Mouse (Mus musculus) intestine, postnatal 0 days (tissue): ENCODE data around the gene Cep41. TPM values are rescaled to one million over a fixed set of nuclear protein-coding genes. Genes with fewer than 3 reads are reported as not detected.

ENCODE experiments used
- ATAC-seq: fragments of 200-750 bp; cut with Nextera tagmentation; 2 replicates; pipeline ENCODE4 v1.8.0; 2017; ENCODE audit warnings: mild to moderate bottlenecking, moderate TSS enrichment, moderate library complexity
- H3K27ac ChIP-seq: fragments of 300-500 bp; sonication (generic); 2 replicates; pipeline ENCODE4 v1.5.1; 2014; ENCODE audit warnings: mild to moderate bottlenecking, low read depth, low read length, moderate library complexity
- H3K27me3 ChIP-seq: fragments of 300-500 bp; sonication (generic); replicated peaks from 2 replicates; pipeline ENCODE4 v1.6.1; 2014; ENCODE audit warnings: low read length, mixed read lengths; ENCODE audit not compliant: control insufficient read depth, insufficient read depth
- H3K36me3 ChIP-seq: fragments of 300-500 bp; sonication (generic); 2 replicates; pipeline ENCODE4 v1.6.1; 2014; ENCODE audit warnings: mild to moderate bottlenecking, moderate library complexity; ENCODE audit not compliant: control insufficient read depth, insufficient read depth
- H3K4me1 ChIP-seq: fragments of 300-500 bp; sonication (generic); replicated peaks from 2 replicates; pipeline ENCODE4 v1.6.1; 2014; ENCODE audit warnings: antibody characterized with exemption, low read length, mixed read lengths; ENCODE audit not compliant: control insufficient read depth, insufficient read depth
- H3K4me2 ChIP-seq: fragments of 300-500 bp; sonication (generic); replicated peaks from 2 replicates; pipeline ENCODE4 v1.6.1; 2014; ENCODE audit warnings: low read depth, mild to moderate bottlenecking, moderate library complexity
- H3K4me3 ChIP-seq: fragments of 300-500 bp; sonication (generic); 2 replicates; pipeline ENCODE4 v1.5.1; 2014; ENCODE audit warnings: low read depth, low read length
- H3K9ac ChIP-seq: fragments of 300-500 bp; sonication (generic); 2 replicates; pipeline ENCODE4 v1.6.1; 2014; ENCODE audit warnings: mild to moderate bottlenecking, low read depth, low read length
- H3K9me3 ChIP-seq: fragments of 300-500 bp; sonication (generic); 2 replicates; pipeline ENCODE4 v1.6.1; 2016; ENCODE audit warnings: mixed run types; ENCODE audit not compliant: control insufficient read depth
- CTCF ChIP-seq: sonication (generic); IDR thresholded peaks from 2 replicates; pipeline ENCODE4 v1.5.1; 2016; ENCODE audit warnings: low read depth, mild to moderate bottlenecking, control low read depth, antibody characterized with exemption, moderate library complexity
- WGBS: fragments of 180-500 bp; shearing (Covaris S2); extraction: QIAGEN DNeasy Blood & Tissue Kit; methylation state at CpG from one replicate; pipeline ENCODE4 v1.1.7; 2014; 5-methylcytosine and 5-hydroxymethylcytosine counted together
- polyA plus RNA-seq: library from polyadenylated mRNA; unstranded; fragments of >200 nt; fragmentation: Nextera tagmentation; extraction: Ambion mirVana; gene quantifications from 2 replicates; pipeline ENCODE4 v1.2.1, GENCODE M21; 2015

Cep41 gene
- polyA plus RNA-seq, 1 experiment from 2014 or later, result 3.7 TPM

DNA sequence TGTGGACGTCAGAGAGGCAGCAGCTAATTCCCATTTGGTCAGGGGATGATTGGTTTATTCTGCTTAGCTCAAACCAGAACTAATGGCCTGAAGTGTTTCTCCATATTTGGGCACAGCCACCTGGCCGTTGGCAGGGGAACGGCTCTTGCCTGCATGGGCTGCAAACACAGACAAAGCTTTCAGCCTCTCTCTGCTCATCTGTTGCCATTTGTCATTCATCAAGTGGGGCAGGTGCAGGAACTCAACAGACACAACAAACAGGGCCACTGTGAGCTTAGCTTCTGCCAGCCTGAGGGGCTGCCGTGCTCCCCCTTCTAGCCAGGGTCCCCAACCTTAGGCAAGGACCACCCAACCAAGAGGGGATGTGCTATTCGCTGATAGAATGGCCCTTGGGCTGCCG lies 65.4 kb downstream of the Cep41 start:
- no peak for ATAC-seq
- Histone ChIP-seq H3K4me2 (no peak overlapping the region), H3K27me3 (no peaks in the 10 kb centered on the region), H3K4me1 (no peaks in the 10 kb centered on the region), H3K36me3 (no peaks in the 10 kb centered on the region), H3K9me3 (no peaks in the 10 kb centered on the region), H3K9ac (no peak overlapping the region), H3K4me3 (no peak overlapping the region), H3K27ac (no peak overlapping the region)
- 48% methylated on average over 6 of the region's 6 CpGs for WGBS
- no peak for TF ChIP-seq CTCF

- ATAC-seq, result no peak
- H3K4me2 ChIP-seq, result no peak overlapping the region
- no peak for TF ChIP-seq CTCF
- H3K9ac ChIP-seq, result no peak overlapping the region
- H3K4me3 ChIP-seq, result no peak overlapping the region
- no peaks in the 10 kb centered on the region for H3K4me1 ChIP-seq
- no peak overlapping the region for H3K27ac ChIP-seq
- no peaks in the 10 kb centered on the region for H3K9me3 ChIP-seq
- no peaks in the 10 kb centered on the region for H3K27me3 ChIP-seq
- WGBS, result 88% methylated on average over 9 of the region's 9 CpGs
- no peaks in the 10 kb centered on the region for H3K36me3 ChIP-seq
These were observed 68.8 kb downstream of the Cep41 start for GRCm38 (mm10) chr6:30624763-30625162.

- H3K4me3 ChIP-seq, result no peak overlapping the region
- H3K9me3 ChIP-seq, result no peaks in the 10 kb centered on the region
- H3K27me3 ChIP-seq, result peaks cover 3% of the 10 kb centered on the region; the same call in 1 of the 2 replicates
- H3K36me3 ChIP-seq, result no peaks in the 10 kb centered on the region
- H3K9ac ChIP-seq, result no peak overlapping the region
- ATAC-seq, result no peak
- WGBS, result 45% methylated on average over 4 of the region's 4 CpGs
- TF ChIP-seq CTCF, result no peak
- no peak overlapping the region for H3K27ac ChIP-seq
- no peak overlapping the region for H3K4me2 ChIP-seq
- H3K4me1 ChIP-seq, result no peaks in the 10 kb centered on the region
These were observed 71.6 kb downstream of the Cep41 start for GRCm38 (mm10) chr6:30621986-30622389.

DNA sequence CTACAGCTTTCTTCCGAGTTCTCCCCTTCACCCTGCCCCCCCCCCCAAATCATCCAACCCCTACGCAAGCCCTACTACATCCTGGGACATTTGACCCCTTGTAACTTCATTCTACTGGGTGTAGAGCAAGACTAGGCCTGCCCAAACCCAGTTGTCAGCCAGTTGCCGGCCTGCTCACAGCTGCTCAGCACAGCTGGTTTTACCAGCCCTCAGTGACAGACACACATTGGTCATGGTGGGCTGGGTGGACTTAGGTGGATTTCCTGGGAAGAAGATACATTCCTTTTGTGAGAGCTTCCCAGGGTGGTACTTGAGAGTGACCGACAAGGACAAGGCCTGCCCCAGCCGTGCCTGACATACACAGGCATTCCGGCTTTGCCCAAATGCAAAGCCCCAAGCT lies 72.6 kb downstream of the Cep41 start:
- no peaks in the 10 kb centered on the region for H3K9me3 ChIP-seq
- H3K36me3 ChIP-seq, result no peaks in the 10 kb centered on the region
- no peak overlapping the region for H3K4me2 ChIP-seq
- H3K4me1 ChIP-seq, result no peaks in the 10 kb centered on the region
- no peak overlapping the region for H3K27ac ChIP-seq
- H3K9ac ChIP-seq, result no peak overlapping the region
- H3K4me3 ChIP-seq, result no peak overlapping the region
- 88% methylated on average over 6 of the region's 6 CpGs for whole genome bisulfite sequencing
- peaks cover 3% of the 10 kb centered on the region; the same call in 1 of the 2 replicates for H3K27me3 ChIP-seq
- no peak for TF ChIP-seq CTCF
- ATAC-seq, result no peak

DNA sequence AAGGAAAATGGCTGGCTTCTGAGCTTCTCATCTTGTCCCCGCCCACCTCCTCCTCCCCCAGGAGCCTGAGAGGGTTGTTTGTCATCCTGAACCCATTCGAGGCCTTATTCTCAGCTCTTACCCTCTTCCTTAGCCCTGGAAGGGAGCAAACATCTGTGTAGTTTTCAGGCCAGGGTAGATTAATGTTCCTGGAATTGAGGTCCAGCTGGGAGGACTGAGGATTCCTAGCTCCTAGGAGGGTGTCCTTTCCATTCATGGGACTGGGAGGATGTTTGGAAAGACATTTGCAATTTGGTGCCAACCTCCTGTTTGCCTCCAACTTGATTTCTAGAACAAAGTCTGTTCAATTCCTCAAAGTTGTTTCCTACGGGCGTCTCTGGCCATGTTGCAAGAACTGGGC lies 73.0 kb downstream of the Cep41 start:
- WGBS, result 81% methylated on average over 4 of the region's 4 CpGs
- no peak for TF ChIP-seq CTCF
- no peak overlapping the region for H3K9ac ChIP-seq
- no peak for ATAC-seq
- no peaks in the 10 kb centered on the region for H3K4me1 ChIP-seq
- H3K4me2 ChIP-seq, result no peak overlapping the region
- H3K27me3 ChIP-seq, result peaks cover 3% of the 10 kb centered on the region; the same call in 1 of the 2 replicates
- no peaks in the 10 kb centered on the region for H3K9me3 ChIP-seq
- H3K27ac ChIP-seq, result no peak overlapping the region
- no peaks in the 10 kb centered on the region for H3K36me3 ChIP-seq
- no peak overlapping the region for H3K4me3 ChIP-seq

DNA sequence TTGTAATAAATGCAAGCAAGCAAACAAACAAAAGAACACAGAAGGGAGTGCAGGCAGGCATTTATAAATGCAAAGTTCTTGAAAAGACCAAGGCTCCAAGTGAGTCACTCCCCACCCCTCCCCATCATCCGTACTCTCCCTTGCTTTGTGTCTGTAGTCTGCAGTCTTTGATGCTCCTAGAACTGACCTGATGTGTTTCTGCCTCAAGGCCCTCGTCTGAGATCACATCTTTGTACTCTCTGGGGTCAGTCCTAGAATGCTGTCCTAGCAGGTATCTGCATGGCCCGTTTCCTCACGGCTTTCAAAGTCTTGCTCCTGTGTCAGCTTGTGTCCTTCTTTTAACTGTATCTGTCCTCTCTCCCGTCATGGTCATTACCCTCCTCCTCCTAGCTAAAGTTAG lies 73.9 kb downstream of the Cep41 start:
- Histone ChIP-seq H3K9me3 (no peaks in the 10 kb centered on the region), H3K4me2 (no peak overlapping the region), H3K27ac (no peak overlapping the region), H3K9ac (no peak overlapping the region), H3K27me3 (peaks cover 3% of the 10 kb centered on the region; the same call in 1 of the 2 replicates), H3K4me3 (no peak overlapping the region), H3K4me1 (no peaks in the 10 kb centered on the region), H3K36me3 (no peaks in the 10 kb centered on the region)
- ATAC-seq, result no peak
- TF ChIP-seq CTCF, result no peak
- 86% methylated on average over 5 of the region's 5 CpGs for WGBS

DNA sequence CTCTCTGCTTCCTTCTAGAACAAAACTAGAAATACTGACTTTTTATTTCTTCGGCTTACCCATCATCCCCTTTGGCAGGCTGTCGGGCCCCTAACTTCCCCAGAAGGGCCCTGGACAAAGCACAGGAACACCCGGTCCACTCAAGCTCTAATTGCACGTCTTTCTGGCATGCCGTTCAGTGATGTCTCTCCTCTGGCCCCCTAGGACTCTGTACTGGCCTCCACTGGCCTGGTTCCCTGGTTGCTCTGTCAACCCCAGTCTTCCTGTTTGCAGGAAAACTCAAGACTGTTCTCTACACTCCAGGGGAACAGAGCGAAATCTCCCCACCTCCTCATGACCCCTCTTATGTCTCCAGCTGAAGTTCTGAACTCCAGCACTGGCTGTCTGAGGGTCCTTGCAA lies 74.8 kb downstream of the Cep41 start:
- H3K9ac ChIP-seq, result no peak overlapping the region
- H3K4me3 ChIP-seq, result no peak overlapping the region
- no peaks in the 10 kb centered on the region for H3K36me3 ChIP-seq
- no peak overlapping the region for H3K4me2 ChIP-seq
- peaks cover 3% of the 10 kb centered on the region; the same call in 1 of the 2 replicates for H3K27me3 ChIP-seq
- WGBS, result 61% methylated on average over 6 of the region's 6 CpGs
- H3K4me1 ChIP-seq, result no peaks in the 10 kb centered on the region
- no peak for ATAC-seq
- H3K9me3 ChIP-seq, result no peaks in the 10 kb centered on the region
- no peak for TF ChIP-seq CTCF
- H3K27ac ChIP-seq, result no peak overlapping the region
